Mouse (Mus musculus) midbrain, embryonic 16.5 days (tissue): Measurements from ENCODE around the gene Cd200r1. TPM values are rescaled to one million over a fixed set of nuclear protein-coding genes. Genes with fewer than 3 reads are reported as not detected.

Source experiments
- ATAC-seq: fragments of 200-750 bp; cut with Nextera tagmentation; 2 replicates; pipeline ENCODE4 v1.8.0; 2017; ENCODE audit warnings: moderate TSS enrichment
- H3K27ac ChIP-seq: fragments of 300-500 bp; sonication (generic); 2 replicates; pipeline ENCODE4 v1.5.1; 2014; ENCODE audit warnings: mild to moderate bottlenecking, low read length, mixed read lengths
- H3K27me3 ChIP-seq: fragments of 300-500 bp; sonication (generic); 2 replicates; pipeline ENCODE4 v1.6.1; 2014; ENCODE audit warnings: low read depth, low read length, mixed read lengths; ENCODE audit not compliant: control insufficient read depth, insufficient read depth
- H3K36me3 ChIP-seq: fragments of 300-500 bp; sonication (generic); 2 replicates; pipeline ENCODE4 v1.6.1; 2014; ENCODE audit warnings: mild to moderate bottlenecking, low read length, moderate library complexity, mixed read lengths; ENCODE audit not compliant: control insufficient read depth, insufficient read depth
- H3K4me1 ChIP-seq: fragments of 300-500 bp; sonication (generic); 2 replicates; pipeline ENCODE4 v1.6.1; 2014; ENCODE audit warnings: mild to moderate bottlenecking, low read length, mixed read lengths; ENCODE audit not compliant: control insufficient read depth, insufficient read depth
- H3K4me2 ChIP-seq: fragments of 300-500 bp; sonication (generic); 2 replicates; pipeline ENCODE4 v1.6.1; 2014; ENCODE audit warnings: mild to moderate bottlenecking, low read length, mixed read lengths
- H3K4me3 ChIP-seq: fragments of 300-500 bp; sonication (generic); 2 replicates; pipeline ENCODE4 v1.5.1; 2014; ENCODE audit warnings: low read depth, mild to moderate bottlenecking, low read length, moderate library complexity, mixed read lengths
- H3K9ac ChIP-seq: fragments of 300-500 bp; sonication (generic); 2 replicates; pipeline ENCODE4 v1.6.1; 2014; ENCODE audit warnings: low read depth, low read length, mixed read lengths
- H3K9me3 ChIP-seq: fragments of 300-500 bp; sonication (generic); replicated peaks from 2 replicates; pipeline ENCODE4 v1.6.1; 2014; ENCODE audit warnings: mild to moderate bottlenecking, low read length, mixed read lengths; ENCODE audit not compliant: control insufficient read depth, poor library complexity, severe bottlenecking
- WGBS: fragments of 180-500 bp; shearing (Covaris S2); extraction: QIAGEN DNeasy Blood & Tissue Kit; methylation state at CpG from one replicate; pipeline ENCODE4 v1.1.7; 2014; 5-methylcytosine and 5-hydroxymethylcytosine counted together
- polyA plus RNA-seq: library from polyadenylated mRNA; unstranded; fragments of >200 nt; fragmentation: Nextera tagmentation; extraction: Ambion mirVana; gene quantifications from 2 replicates; pipeline ENCODE4 v1.2.1, GENCODE M21; 2015

Cd200r1 gene
- polyA plus RNA-seq, 1 experiment from 2014 or later = 0.46 TPM

GRCm38 (mm10) chr16:44745866-44746562 lies 19.5 kb upstream of the Cd200r1 start, which contains the start of gene Gtpbp8:
Gtpbp8 (minus strand) TSS chr16:44746363.
- Histone ChIP-seq H3K9me3 (no peaks in the 10 kb centered on the region), H3K27ac (peak within 1 kb of the TSS; percentile 91), H3K27me3 (no peaks in the 10 kb centered on the region), H3K36me3 (peaks cover 3% of the 10 kb centered on the region; the same call in 1 of the 2 replicates), H3K9ac (peak within 1 kb of the TSS; percentile 78), H3K4me2 (peak within 1 kb of the TSS; percentile 84), H3K4me3 (peak within 1 kb of the TSS; percentile 68), H3K4me1 (peaks cover 13% of the 10 kb centered on the region)
- ATAC-seq = peak; percentile 99
- under 1% methylated on average over 47 of the region's 47 CpGs for WGBS

DNA sequence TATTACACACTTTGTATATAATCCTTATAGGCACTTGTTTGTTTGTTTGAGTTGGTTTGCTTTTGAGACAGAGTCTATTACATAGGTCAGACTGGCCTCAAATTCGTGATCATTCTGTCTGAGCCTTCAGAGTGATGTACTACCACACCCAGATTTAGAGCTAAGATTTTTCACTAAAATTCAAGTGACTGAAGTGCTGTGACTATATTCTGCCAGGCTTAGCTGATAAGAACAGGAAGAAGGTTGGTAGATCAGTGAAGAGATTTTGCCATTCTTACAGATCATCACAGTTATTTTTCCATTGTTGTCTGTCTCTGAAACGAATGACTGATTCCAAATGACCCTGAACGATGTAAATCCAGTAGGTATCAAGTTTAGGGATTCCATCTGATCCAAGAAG lies 17.5 kb upstream of the Cd200r1 start:
- H3K27ac ChIP-seq = no peak overlapping the region
- no peaks in the 10 kb centered on the region for H3K36me3 ChIP-seq
- H3K27me3 ChIP-seq = no peaks in the 10 kb centered on the region
- H3K4me2 ChIP-seq = no peak overlapping the region
- no peaks in the 10 kb centered on the region for H3K9me3 ChIP-seq
- peaks cover 13% of the 10 kb centered on the region for H3K4me1 ChIP-seq
- 70% methylated on average over 3 of the region's 3 CpGs for WGBS
- ATAC-seq = no peak
- no peak overlapping the region for H3K9ac ChIP-seq
- H3K4me3 ChIP-seq = no peak overlapping the region

DNA sequence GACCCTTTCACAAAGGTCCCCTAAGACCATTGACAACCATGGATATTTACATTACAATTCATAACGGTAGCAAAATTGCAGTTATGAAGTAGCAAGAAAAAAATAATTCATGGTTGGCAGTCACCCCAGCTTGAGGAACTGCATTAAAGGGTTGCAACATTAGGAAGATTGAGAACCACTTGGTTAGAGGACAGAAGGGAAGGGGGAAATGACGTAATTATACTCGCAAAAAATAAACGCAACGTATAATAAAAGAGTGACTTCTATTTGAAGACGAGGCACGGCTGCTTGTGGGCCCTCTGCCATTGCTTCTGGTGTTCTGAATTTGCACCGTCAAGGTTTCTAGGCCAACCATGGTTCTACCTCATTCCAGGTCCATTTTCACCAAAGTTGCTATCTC lies 7.8 kb upstream of the Cd200r1 start:
- Histone ChIP-seq H3K27ac (no peak overlapping the region), H3K4me1 (no peaks in the 10 kb centered on the region), H3K36me3 (no peaks in the 10 kb centered on the region), H3K9me3 (no peaks in the 10 kb centered on the region), H3K27me3 (no peaks in the 10 kb centered on the region), H3K9ac (no peak overlapping the region), H3K4me3 (no peak overlapping the region), H3K4me2 (no peak overlapping the region)
- ATAC-seq = no peak
- 88% methylated on average over 8 of the region's 8 CpGs for WGBS

DNA sequence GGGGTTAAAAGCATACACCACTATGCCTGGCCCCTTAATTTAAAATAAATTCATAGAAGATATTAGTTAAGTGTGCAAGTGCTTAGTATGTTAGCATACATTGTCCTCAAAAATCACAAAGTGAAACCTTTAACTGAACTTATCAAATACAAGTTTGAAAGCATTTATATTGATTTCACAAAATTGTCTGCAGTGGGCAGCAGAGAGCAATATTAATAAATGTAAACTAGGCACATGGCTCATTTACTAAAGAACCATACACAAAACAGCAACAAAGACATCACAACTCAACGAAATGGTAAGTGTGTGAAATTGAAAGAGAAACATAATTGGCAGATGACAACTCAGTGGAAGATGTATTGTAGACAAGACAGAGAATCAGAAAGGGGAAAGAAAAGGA lies 3.7 kb upstream of the Cd200r1 start:
- H3K4me3 ChIP-seq = no peak overlapping the region
- H3K36me3 ChIP-seq = no peaks in the 10 kb centered on the region
- H3K27ac ChIP-seq = no peak overlapping the region
- no peaks in the 10 kb centered on the region for H3K9me3 ChIP-seq
- 73% methylated on average over 1 of the region's 1 CpGs for WGBS
- H3K4me2 ChIP-seq = no peak overlapping the region
- no peak for ATAC-seq
- no peaks in the 10 kb centered on the region for H3K4me1 ChIP-seq
- H3K27me3 ChIP-seq = no peaks in the 10 kb centered on the region
- H3K9ac ChIP-seq = no peak overlapping the region

GRCm38 (mm10) chr16:44766320-44766892 lies 870 bp downstream of the Cd200r1 start:
- 90% methylated on average over 9 of the region's 9 CpGs for WGBS
- Histone ChIP-seq H3K4me1 (no peaks in the 10 kb centered on the region), H3K4me2 (no peak overlapping the region), H3K4me3 (no peak overlapping the region), H3K27ac (no peak overlapping the region), H3K36me3 (no peaks in the 10 kb centered on the region), H3K9me3 (no peaks in the 10 kb centered on the region), H3K27me3 (no peaks in the 10 kb centered on the region), H3K9ac (no peak overlapping the region)
- ATAC-seq = no peak

DNA sequence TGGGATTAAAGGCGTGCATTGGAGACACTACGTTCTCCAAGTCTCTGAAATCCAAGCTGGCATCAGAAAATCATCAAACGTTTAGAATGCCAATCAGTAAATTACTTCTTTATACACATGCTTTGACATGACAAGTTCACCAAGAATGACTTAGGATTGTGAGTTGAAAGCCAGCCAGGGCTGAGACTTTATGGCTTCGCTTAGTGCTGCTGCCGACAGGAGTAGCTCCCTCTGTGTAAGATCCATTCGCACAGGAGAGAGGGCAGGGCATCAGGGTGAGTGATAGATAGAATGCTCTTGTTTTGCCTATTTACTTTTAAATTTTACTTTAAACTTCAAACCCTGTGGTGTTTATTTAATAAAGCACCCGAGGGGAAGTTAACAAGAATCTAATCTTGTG lies 2.0 kb downstream of the Cd200r1 start:
- 87% methylated on average over 7 of the region's 7 CpGs for WGBS
- H3K4me2 ChIP-seq = no peak overlapping the region
- H3K9me3 ChIP-seq = no peaks in the 10 kb centered on the region
- no peak overlapping the region for H3K9ac ChIP-seq
- ATAC-seq = no peak
- H3K27ac ChIP-seq = no peak overlapping the region
- H3K36me3 ChIP-seq = no peaks in the 10 kb centered on the region
- no peak overlapping the region for H3K4me3 ChIP-seq
- no peaks in the 10 kb centered on the region for H3K27me3 ChIP-seq
- no peaks in the 10 kb centered on the region for H3K4me1 ChIP-seq

DNA sequence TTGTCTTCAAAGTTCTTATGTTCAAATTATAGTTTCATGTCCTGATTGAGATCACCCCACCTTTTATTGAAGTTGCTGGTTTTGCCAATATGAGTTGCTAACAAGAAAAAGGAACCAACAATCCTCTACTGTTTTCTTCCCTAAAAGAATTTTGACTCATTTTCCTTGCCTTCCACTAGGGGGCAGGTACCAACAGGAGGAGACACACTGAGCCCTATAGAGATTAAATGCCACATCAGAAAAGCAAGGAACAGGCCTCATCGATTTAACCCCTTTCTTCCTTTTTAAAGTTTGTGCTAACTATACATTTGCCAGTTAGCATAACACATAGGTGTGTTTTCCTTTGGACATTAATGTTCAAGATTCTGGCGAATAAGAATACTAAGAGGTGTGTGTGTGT lies 2.4 kb downstream of the Cd200r1 start:
- Histone ChIP-seq H3K9ac (no peak overlapping the region), H3K27me3 (no peaks in the 10 kb centered on the region), H3K4me3 (no peak overlapping the region), H3K4me1 (no peaks in the 10 kb centered on the region), H3K9me3 (no peaks in the 10 kb centered on the region), H3K27ac (no peak overlapping the region), H3K4me2 (no peak overlapping the region), H3K36me3 (no peaks in the 10 kb centered on the region)
- 61% methylated on average over 2 of the region's 2 CpGs for WGBS
- ATAC-seq = no peak

- H3K4me1 ChIP-seq = no peaks in the 10 kb centered on the region
- no peaks in the 10 kb centered on the region for H3K27me3 ChIP-seq
- no peaks in the 10 kb centered on the region for H3K9me3 ChIP-seq
- H3K36me3 ChIP-seq = no peaks in the 10 kb centered on the region
- H3K27ac ChIP-seq = no peak overlapping the region
- ATAC-seq = no peak
- no peak overlapping the region for H3K4me2 ChIP-seq
- 82% methylated on average over 6 of the region's 6 CpGs for WGBS
- no peak overlapping the region for H3K4me3 ChIP-seq
- no peak overlapping the region for H3K9ac ChIP-seq
Measured at GRCm38 (mm10) chr16:44772577-44772976, 7.0 kb downstream of the Cd200r1 start.

DNA sequence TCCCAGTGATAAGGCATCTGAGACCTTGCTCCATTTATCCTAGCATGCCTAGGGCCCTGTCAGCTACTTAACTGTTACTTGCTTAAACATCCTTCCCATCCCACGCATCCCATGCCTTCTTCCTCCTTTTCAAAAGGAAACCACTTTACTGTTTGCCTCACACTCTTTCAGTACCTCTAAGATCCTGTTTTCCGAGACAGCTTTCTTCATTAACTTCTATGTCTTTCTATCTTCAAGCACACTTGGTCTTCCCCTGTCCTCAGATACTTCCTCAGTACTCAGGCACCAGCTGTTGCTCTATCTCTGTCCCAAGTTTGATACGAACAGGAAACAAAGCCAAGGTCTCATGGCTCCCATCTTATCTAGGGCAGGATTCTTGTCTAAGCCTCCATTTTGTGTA lies 8.1 kb downstream of the Cd200r1 start:
- no peak overlapping the region for H3K27ac ChIP-seq
- H3K9ac ChIP-seq = no peak overlapping the region
- no peak overlapping the region for H3K4me2 ChIP-seq
- no peaks in the 10 kb centered on the region for H3K9me3 ChIP-seq
- H3K36me3 ChIP-seq = no peaks in the 10 kb centered on the region
- no peaks in the 10 kb centered on the region for H3K4me1 ChIP-seq
- no peaks in the 10 kb centered on the region for H3K27me3 ChIP-seq
- no peak for ATAC-seq
- WGBS = 85% methylated on average over 3 of the region's 3 CpGs
- no peak overlapping the region for H3K4me3 ChIP-seq
